8 mouse cellular contexts compared by ENCODE assay signal in genomic region chr4:62207851-62208695, GRCm38 (mm10). TPM values are rescaled to one million over a fixed set of nuclear protein-coding genes. Genes with fewer than 3 reads are reported as not detected.
DNase-seq lines count a peak whose midpoint lies in the region; ATAC-seq and TF ChIP-seq lines count a peak whose summit lies in the region.

No protein-coding gene starts in this region.

- peak overlapping the region; percentile 53 for H3K4me3 ChIP-seq in hindbrain, embryonic 13.5 days
- H3K4me3 ChIP-seq in lung, postnatal 0 days (ENCODE audit: low read depth, low read length) = peak overlapping the region; percentile 71

- peak; percentile 90 for DNase-seq in ZHBTc4 (ENCODE audit: low read depth, low spot score)
- DNase-seq in cerebellum, postnatal 25 days = peak; percentile 90 to 92
- peak; percentile 92 to 93 for DNase-seq in frontal cortex, postnatal 36 days (ENCODE audit: low spot score in 2 of 2)
- peak; percentile 82 to 83 for DNase-seq in layer of hippocampus, postnatal 25 days (ENCODE audit: extremely low spot score in 1 of 2, low spot score in 1 of 2)
- peak; percentile 90 for DNase-seq in lung, postnatal 0 days (ENCODE audit: low spot score)
- DNase-seq in retina, postnatal 7 days (ENCODE audit: low read depth, low spot score) = peak; percentile 78

- no peak for TF ChIP-seq EP300 in lung, postnatal 0 days (IDR thresholded peaks at IDR 0.05)

- H3K9me3 ChIP-seq in hindbrain, embryonic 13.5 days = no peaks in the 10 kb centered on the region
- H3K9me3 ChIP-seq in lung, postnatal 0 days (ENCODE audit: low read length) = no peaks in the 10 kb centered on the region

- peak; percentile 29 for TF ChIP-seq CTCF in lung, postnatal 0 days (IDR thresholded peaks at IDR 0.05)

- H3K9ac ChIP-seq in hindbrain, embryonic 13.5 days = peak overlapping the region; percentile 81
- H3K9ac ChIP-seq in lung, postnatal 0 days (replicated peaks; ENCODE audit: low read depth) = peak overlapping the region; percentile 62

- peak; percentile 98 for ATAC-seq in hindbrain, embryonic 13.5 days (ENCODE audit: low FRiP score)
- ATAC-seq in lung, postnatal 0 days = peak; percentile 99
- ATAC-seq in erythroid progenitor cell, adult 5-6 weeks (replicated peaks; ENCODE audit: low FRiP score, poor library complexity, severe bottlenecking) = no peak

- H3K27me3 ChIP-seq in hindbrain, embryonic 13.5 days = 0 out of 2 replicates have a peak, but pooled peaks cover 3% of the 10 kb centered on the region
- no peaks in the 10 kb centered on the region for H3K27me3 ChIP-seq in lung, postnatal 0 days (replicated peaks; ENCODE audit: insufficient read depth, low read length)

- H3K27ac ChIP-seq in hindbrain, embryonic 13.5 days = peak overlapping the region; percentile 93
- H3K27ac ChIP-seq in lung, postnatal 0 days (ENCODE audit: low read length) = peak overlapping the region; percentile 92

- under 1% methylated on average over 45 of the region's 45 CpGs for WGBS in hindbrain, embryonic 13.5 days
- WGBS in lung, postnatal 0 days = 1% methylated on average over 45 of the region's 45 CpGs

- H3K36me3 ChIP-seq in hindbrain, embryonic 13.5 days = peaks cover 25% of the 10 kb centered on the region
- peaks cover 9% of the 10 kb centered on the region; the same call in 1 of the 2 replicates for H3K36me3 ChIP-seq in lung, postnatal 0 days (ENCODE audit: insufficient read depth, low read length)

- H3K4me2 ChIP-seq in hindbrain, embryonic 13.5 days = peak overlapping the region; percentile 61
- peak overlapping the region; percentile 66 for H3K4me2 ChIP-seq in lung, postnatal 0 days (replicated peaks; ENCODE audit: low read depth, low read length)

- H3K4me1 ChIP-seq in hindbrain, embryonic 13.5 days (replicated peaks) = peaks cover 15% of the 10 kb centered on the region
- peaks cover 2% of the 10 kb centered on the region; the same call in 1 of the 2 replicates for H3K4me1 ChIP-seq in lung, postnatal 0 days (ENCODE audit: insufficient read depth, low read depth, low read length)

RNA-seq across cellular contexts. Expression of gene Zfp37, which starts 22.8 kb away (rescaled TPM):
- 25.3 and 29.5 TPM in 2 replicates for polyA plus RNA-seq in hindbrain, embryonic 13.5 days (2015; fragmentation: Nextera tagmentation; extraction: Ambion mirVana)
- 10 to 100 TPM; 22.9 to 25.6 TPM for total RNA-seq in layer of hippocampus, postnatal 25 days (2021)
- 3.4 and 3.5 TPM in 2 replicates for polyA plus RNA-seq in lung, postnatal 0 days (2015; fragmentation: Nextera tagmentation; extraction: Ambion mirVana)
- total RNA-seq in erythroid progenitor cell, adult 5-6 weeks (2015; ENCODE audit: low replicate concordance) = not detected in 2 replicates
- 0.98 and 2.2 TPM in 2 replicates for total RNA-seq in erythroid progenitor cell, adult 5-6 weeks (2017; ENCODE audit: low replicate concordance)

RNA-seq across cellular contexts. Expression of gene Slc31a2, which starts 54.3 kb away (rescaled TPM):
- polyA plus RNA-seq in hindbrain, embryonic 13.5 days (2015; fragmentation: Nextera tagmentation; extraction: Ambion mirVana) = 15.2 and 15.3 TPM in 2 replicates
- 1 to 10 TPM; 8.3 to 8.9 TPM for total RNA-seq in layer of hippocampus, postnatal 25 days (2021)
- polyA plus RNA-seq in lung, postnatal 0 days (2015; fragmentation: Nextera tagmentation; extraction: Ambion mirVana) = 25.5 and 29.0 TPM in 2 replicates
- total RNA-seq in erythroid progenitor cell, adult 5-6 weeks (2015; ENCODE audit: low replicate concordance) = 6.5 and 9.6 TPM in 2 replicates
- 3.0 and 3.2 TPM in 2 replicates for total RNA-seq in erythroid progenitor cell, adult 5-6 weeks (2017; ENCODE audit: low replicate concordance)

RNA-seq across cellular contexts. Expression of gene Mup21, which starts 57.4 kb away (rescaled TPM):
- polyA plus RNA-seq in hindbrain, embryonic 13.5 days (2015; fragmentation: Nextera tagmentation; extraction: Ambion mirVana) = not detected in 2 replicates
- total RNA-seq in layer of hippocampus, postnatal 25 days (2021) = not detected
- polyA plus RNA-seq in lung, postnatal 0 days (2015; fragmentation: Nextera tagmentation; extraction: Ambion mirVana) = not detected in 2 replicates
- not detected in 2 replicates for total RNA-seq in erythroid progenitor cell, adult 5-6 weeks (2015; ENCODE audit: low replicate concordance)
- not detected in 2 replicates for total RNA-seq in erythroid progenitor cell, adult 5-6 weeks (2017; ENCODE audit: low replicate concordance)

Comparison
In these comparisons a context has a peak if more than half of its experiments do, and no peak if none do; other contexts are left out.
1. RNA of gene Zfp37, which starts 22.8 kb away (total RNA-seq): 22.9 to 25.6 TPM in layer of hippocampus, postnatal 25 days; 0.98 to 2.2 TPM in erythroid progenitor cell, adult 5-6 weeks; every median in the first group is over 4 times any median in the second.
2. Peak in every context shown above with its lines, with median percentiles within 50 percentile points of each other: DNase-seq.